Mouse (Mus musculus): ENCODE measurements at regions not wholly inside any gene's neighbourhood (a gene's known extent, or its start where the extent isn't known, plus 50 kb on each side); places are given as distances from the start of the nearest gene placed in this dataset.

DNA sequence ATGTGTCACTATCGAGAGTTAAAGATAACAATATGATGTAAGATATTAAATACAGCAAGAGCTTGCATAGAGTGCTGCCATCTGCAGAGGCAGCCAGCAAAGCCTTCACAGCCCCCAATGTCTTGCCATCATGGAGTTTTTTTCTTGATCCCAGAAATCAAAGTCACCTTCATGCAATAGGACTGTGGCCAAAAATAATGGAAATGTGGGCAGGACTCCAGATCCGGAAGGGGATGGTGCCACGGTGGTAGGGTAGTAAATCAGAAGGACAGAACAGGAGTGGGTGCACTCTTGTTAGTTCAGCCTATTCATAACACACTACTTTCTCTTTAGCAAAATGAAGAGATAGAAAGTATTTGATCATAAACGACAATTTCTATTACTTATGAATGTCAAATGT, 145.3 kb downstream of the Cavin4 start:
- ATAC-seq (ENCODE audit: low FRiP score, low TSS enrichment) (no peak), DNase-seq (ENCODE audit: low spot score) (no peak)
- TF ChIP-seq CTCF (IDR thresholded peaks at IDR 0.05; ENCODE audit: low read depth) (no peak), EP300 (optimal IDR thresholded peaks at IDR 0.05) (no peak)
- no peaks in the 10 kb centered on the region for H3K36me3 ChIP-seq (ENCODE audit: control insufficient read depth, insufficient read depth, low read length)
- H3K4me3 ChIP-seq (ENCODE audit: low read depth, low read length), result no peak overlapping the region
- no peaks in the 10 kb centered on the region for H3K9me3 ChIP-seq (ENCODE audit: control insufficient read depth, low read length)
- H3K27me3 ChIP-seq (ENCODE audit: control insufficient read depth, insufficient read depth, low read length), result no peaks in the 10 kb centered on the region
- 79% methylated on average over 4 of the region's 4 CpGs for WGBS
- H3K4me1 ChIP-seq (replicated peaks; ENCODE audit: control insufficient read depth, insufficient read depth), result no peaks in the 10 kb centered on the region
- no peak overlapping the region for H3K4me2 ChIP-seq (replicated peaks; ENCODE audit: low read depth)
- no peak overlapping the region for H3K9ac ChIP-seq (ENCODE audit: low read length)
- H3K27ac ChIP-seq (replicated peaks), result no peak overlapping the region

DNA sequence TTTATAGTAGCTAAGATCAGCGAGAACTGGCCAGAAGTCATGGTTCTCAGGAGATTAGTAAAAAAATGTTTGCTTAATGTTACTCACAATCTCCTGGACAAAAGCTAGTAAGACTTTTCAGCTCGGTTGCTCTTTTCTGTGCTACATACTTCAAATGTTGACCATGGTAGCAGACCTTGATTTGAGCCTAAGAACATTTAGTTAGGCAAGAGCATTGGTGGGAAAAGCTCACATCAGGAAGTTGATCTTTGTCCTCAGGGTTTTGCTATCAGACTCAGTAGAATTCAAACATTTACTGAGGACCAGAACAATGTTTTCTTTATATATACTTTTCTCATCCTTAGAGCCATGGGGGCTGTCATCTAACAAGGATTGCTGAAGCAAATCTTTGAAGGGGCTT, 170.4 kb downstream of the Cavin4 start:
- H3K9ac ChIP-seq (ENCODE audit: low read length), result no peak overlapping the region
- no peaks in the 10 kb centered on the region for H3K36me3 ChIP-seq (ENCODE audit: control insufficient read depth, insufficient read depth, low read length)
- H3K4me1 ChIP-seq (replicated peaks; ENCODE audit: control insufficient read depth, insufficient read depth), result no peaks in the 10 kb centered on the region
- H3K4me2 ChIP-seq (replicated peaks; ENCODE audit: low read depth), result no peak overlapping the region
- H3K4me3 ChIP-seq (ENCODE audit: low read depth, low read length), result no peak overlapping the region
- H3K27ac ChIP-seq (replicated peaks), result no peak overlapping the region
- no peak for ATAC-seq (ENCODE audit: low FRiP score, low TSS enrichment)
- H3K9me3 ChIP-seq (ENCODE audit: control insufficient read depth, low read length), result no peaks in the 10 kb centered on the region
- H3K27me3 ChIP-seq (ENCODE audit: control insufficient read depth, insufficient read depth, low read length), result no peaks in the 10 kb centered on the region
- DNase-seq (ENCODE audit: low spot score), result no peak
- WGBS, result 41% methylated on average over 2 of the region's 2 CpGs
- TF ChIP-seq EP300 (optimal IDR thresholded peaks at IDR 0.05), result no peak
- no peak for TF ChIP-seq CTCF (IDR thresholded peaks at IDR 0.05; ENCODE audit: low read depth)

GRCm38 (mm10) chr4:48842777-48843214, 179.5 kb downstream of the Cavin4 start:
- no peak for ATAC-seq (ENCODE audit: low FRiP score, low TSS enrichment)
- Histone ChIP-seq H3K4me3 (ENCODE audit: low read depth, low read length) (no peak overlapping the region), H3K27me3 (ENCODE audit: control insufficient read depth, insufficient read depth, low read length) (no peaks in the 10 kb centered on the region), H3K27ac (replicated peaks) (no peak overlapping the region), H3K36me3 (ENCODE audit: control insufficient read depth, insufficient read depth, low read length) (no peaks in the 10 kb centered on the region), H3K9me3 (ENCODE audit: control insufficient read depth, low read length) (no peaks in the 10 kb centered on the region), H3K9ac (ENCODE audit: low read length) (no peak overlapping the region), H3K4me1 (replicated peaks; ENCODE audit: control insufficient read depth, insufficient read depth) (no peaks in the 10 kb centered on the region), H3K4me2 (replicated peaks; ENCODE audit: low read depth) (no peak overlapping the region)
- 63% methylated on average over 2 of the region's 2 CpGs for WGBS
- no peak for DNase-seq (ENCODE audit: low spot score)
- no peak for TF ChIP-seq EP300 (optimal IDR thresholded peaks at IDR 0.05)
- no peak for TF ChIP-seq CTCF (IDR thresholded peaks at IDR 0.05; ENCODE audit: low read depth)

DNA sequence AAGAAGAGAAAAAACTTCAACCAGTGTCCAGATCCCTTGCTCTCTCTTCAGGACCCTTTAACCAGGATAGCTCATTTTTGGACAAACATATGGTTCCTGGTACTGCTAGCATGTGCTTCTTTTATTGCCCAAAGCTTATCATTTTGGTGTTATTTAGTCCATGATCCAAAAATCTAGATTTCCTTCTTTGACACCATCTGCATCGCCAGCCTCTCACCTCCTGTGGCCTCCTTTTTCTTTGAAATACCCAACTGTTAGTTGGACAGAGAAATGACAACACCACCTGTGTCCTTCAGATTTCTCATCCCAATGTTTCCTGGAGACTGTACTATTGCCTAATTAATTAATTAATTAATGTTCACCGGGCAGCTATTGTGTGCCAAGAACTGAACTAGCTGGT, 188.0 kb upstream of the Plppr1 start:
- ATAC-seq (ENCODE audit: low FRiP score, low TSS enrichment) (no peak), DNase-seq (ENCODE audit: low spot score) (no peak)
- Histone ChIP-seq H3K9me3 (ENCODE audit: control insufficient read depth, low read length) (no peaks in the 10 kb centered on the region), H3K27ac (replicated peaks) (no peak overlapping the region), H3K36me3 (ENCODE audit: control insufficient read depth, insufficient read depth, low read length) (no peaks in the 10 kb centered on the region), H3K4me3 (ENCODE audit: low read depth, low read length) (no peak overlapping the region), H3K27me3 (ENCODE audit: control insufficient read depth, insufficient read depth, low read length) (no peaks in the 10 kb centered on the region), H3K9ac (ENCODE audit: low read length) (no peak overlapping the region), H3K4me1 (replicated peaks; ENCODE audit: control insufficient read depth, insufficient read depth) (no peaks in the 10 kb centered on the region), H3K4me2 (replicated peaks; ENCODE audit: low read depth) (no peak overlapping the region)
- WGBS, result 85% methylated on average over 2 of the region's 2 CpGs
- TF ChIP-seq CTCF (IDR thresholded peaks at IDR 0.05; ENCODE audit: low read depth) (no peak), EP300 (optimal IDR thresholded peaks at IDR 0.05) (no peak)

DNA sequence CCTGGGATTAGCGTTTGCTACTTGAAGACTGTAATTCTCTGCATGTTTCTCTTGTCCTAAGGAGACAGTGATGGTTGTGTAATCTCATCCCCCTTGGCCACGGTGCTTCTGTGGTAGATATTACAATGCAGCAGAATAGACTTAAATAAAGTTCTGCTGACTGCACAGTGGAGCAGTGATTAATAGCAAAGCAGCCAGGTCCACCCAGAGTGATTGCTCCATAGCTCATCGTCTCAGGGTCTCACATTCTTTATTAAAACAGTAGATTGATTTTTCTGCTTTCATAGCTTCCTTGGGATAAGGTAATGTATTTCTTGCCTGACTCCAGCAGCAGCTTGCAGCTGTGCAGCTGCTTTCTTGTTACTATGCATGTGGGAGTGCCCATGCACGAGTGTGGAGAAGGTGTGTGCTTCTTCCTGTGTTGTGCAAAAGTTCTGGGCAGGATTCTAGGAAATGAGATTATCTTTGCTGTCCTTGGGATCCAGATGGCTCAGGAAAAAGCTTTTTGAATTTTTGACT, 169.9 kb upstream of the Plppr1 start:
- no peaks in the 10 kb centered on the region for H3K9me3 ChIP-seq (ENCODE audit: control insufficient read depth, low read length)
- no peaks in the 10 kb centered on the region for H3K27me3 ChIP-seq (ENCODE audit: control insufficient read depth, insufficient read depth, low read length)
- WGBS, result 45% methylated on average over 4 of the region's 4 CpGs
- DNase-seq (ENCODE audit: low spot score), result no peak
- no peaks in the 10 kb centered on the region for H3K36me3 ChIP-seq (ENCODE audit: control insufficient read depth, insufficient read depth, low read length)
- no peak for ATAC-seq (ENCODE audit: low FRiP score, low TSS enrichment)
- no peak overlapping the region for H3K4me2 ChIP-seq (replicated peaks; ENCODE audit: low read depth)
- no peaks in the 10 kb centered on the region for H3K4me1 ChIP-seq (replicated peaks; ENCODE audit: control insufficient read depth, insufficient read depth)
- no peak overlapping the region for H3K27ac ChIP-seq (replicated peaks)
- no peak overlapping the region for H3K4me3 ChIP-seq (ENCODE audit: low read depth, low read length)
- TF ChIP-seq CTCF (IDR thresholded peaks at IDR 0.05; ENCODE audit: low read depth), result no peak
- TF ChIP-seq EP300 (optimal IDR thresholded peaks at IDR 0.05), result no peak
- H3K9ac ChIP-seq (ENCODE audit: low read length), result no peak overlapping the region

DNA sequence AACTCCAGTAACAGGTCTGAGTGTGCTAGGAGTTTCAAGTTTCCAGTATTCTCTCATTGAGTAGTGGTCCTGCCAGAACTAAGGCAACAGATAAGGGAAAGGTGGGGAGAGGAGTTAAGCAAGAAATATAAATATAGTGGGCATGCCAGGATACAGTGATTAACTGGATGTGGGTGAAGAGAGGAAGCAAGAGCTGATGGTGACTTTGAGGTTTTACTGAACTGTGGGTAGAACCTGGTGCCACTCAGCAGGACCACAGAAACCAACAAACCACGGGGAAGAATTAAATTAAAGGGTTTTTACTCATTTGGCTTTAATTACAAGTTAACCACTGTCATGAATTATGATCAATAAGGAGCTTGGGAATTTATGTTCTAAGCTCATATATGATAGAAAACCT, 154.5 kb upstream of the Plppr1 start:
- TF ChIP-seq EP300 (optimal IDR thresholded peaks at IDR 0.05), result no peak
- no peak for TF ChIP-seq CTCF (IDR thresholded peaks at IDR 0.05; ENCODE audit: low read depth)
- H3K27ac ChIP-seq (replicated peaks), result no peak overlapping the region
- DNase-seq (ENCODE audit: low spot score) (no peak), ATAC-seq (ENCODE audit: low FRiP score, low TSS enrichment) (no peak)
- no peak overlapping the region for H3K4me3 ChIP-seq (ENCODE audit: low read depth, low read length)
- no peaks in the 10 kb centered on the region for H3K36me3 ChIP-seq (ENCODE audit: control insufficient read depth, insufficient read depth, low read length)
- H3K4me1 ChIP-seq (replicated peaks; ENCODE audit: control insufficient read depth, insufficient read depth), result no peaks in the 10 kb centered on the region
- no peaks in the 10 kb centered on the region for H3K27me3 ChIP-seq (ENCODE audit: control insufficient read depth, insufficient read depth, low read length)
- H3K9me3 ChIP-seq (ENCODE audit: control insufficient read depth, low read length), result no peaks in the 10 kb centered on the region
- no peak overlapping the region for H3K4me2 ChIP-seq (replicated peaks; ENCODE audit: low read depth)
- H3K9ac ChIP-seq (ENCODE audit: low read length), result no peak overlapping the region
- WGBS, result 83% methylated on average over 1 of the region's 1 CpGs

All from stomach, postnatal 0 days (tissue).